Mouse (Mus musculus) lung, adult 2 months (tissue): ENCODE measurements at regions not wholly inside any gene's neighbourhood (a gene's known extent, or its start where the extent isn't known, plus 50 kb on each side); places are given as distances from the start of the nearest gene placed in this dataset.

ENCODE experiments used
- CTCF ChIP-seq: fragments of 200-500 bp; IDR thresholded peaks from 2 replicates; pipeline ENCODE4 v1.5.1; 2011; ENCODE audit warnings: mild to moderate bottlenecking, low read length, control low read depth; ENCODE audit not compliant: insufficient read depth
- POLR2A ChIP-seq: fragments of 200-500 bp; IDR thresholded peaks from 2 replicates; pipeline ENCODE4 v1.6.1; 2011; ENCODE audit warnings: low read depth, mild to moderate bottlenecking, control low read depth, low read length, borderline replicate concordance; ENCODE audit errors: extremely low read depth

- no peak for TF ChIP-seq CTCF
- TF ChIP-seq POLR2A, result no peak
These were observed 302.8 kb downstream of the Eipr1 start for GRCm38 (mm10) chr12:29054367-29054766.
